Mouse (Mus musculus): ENCODE measurements around the gene Erich6b.

- TF ChIP-seq POLR2A (IDR thresholded peaks at IDR 0.05; ENCODE audit: insufficient read depth, low read depth, low read length) = no peak
- TF ChIP-seq CTCF (IDR thresholded peaks at IDR 0.05; ENCODE audit: insufficient read depth, low read depth, low read length) = no peak
Measured at GRCm38 (mm10) chr14:75637641-75638040, 4.4 kb upstream of the Erich6b start.

Data from olfactory bulb, adult 2 months (tissue).